Mouse (Mus musculus) c-Kit-positive CD71-positive TER-119-positive erythroid progenitor cells, embryonic 14.5 days (primary cell): ENCODE results near the gene Pard6a.

Experiments
- DNase-seq: peaks from one replicate; pipeline ENCODE4 v3.0.0-alpha.2; 2013; ENCODE audit warnings: low spot score

Gene Pard6a

GRCm38 (mm10) chr8:105700966-105701824 is at the start of gene Pard6a, which contains the start of gene Acd:
Pard6a (plus strand) TSS chr8:105701148.
Acd (minus strand) TSS chr8:105701102.
- DNase-seq: peak; percentile 94

GRCm38 (mm10) chr8:105657641-105658040 is 43.3 kb upstream of the Pard6a start:
- DNase-seq: no peak

- no peak for DNase-seq
Observed at GRCm38 (mm10) chr8:105661167-105661566, 39.8 kb upstream of the Pard6a start.

GRCm38 (mm10) chr8:105677891-105678290 is 23.1 kb upstream of the Pard6a start:
- no peak for DNase-seq

GRCm38 (mm10) chr8:105685325-105685724 is 15.6 kb upstream of the Pard6a start:
- no peak for DNase-seq

GRCm38 (mm10) chr8:105685796-105686308 is 15.1 kb upstream of the Pard6a start, which contains the start of gene Carmil2:
Carmil2 (plus strand) TSS chr8:105686274.
- no peak for DNase-seq

DNA sequence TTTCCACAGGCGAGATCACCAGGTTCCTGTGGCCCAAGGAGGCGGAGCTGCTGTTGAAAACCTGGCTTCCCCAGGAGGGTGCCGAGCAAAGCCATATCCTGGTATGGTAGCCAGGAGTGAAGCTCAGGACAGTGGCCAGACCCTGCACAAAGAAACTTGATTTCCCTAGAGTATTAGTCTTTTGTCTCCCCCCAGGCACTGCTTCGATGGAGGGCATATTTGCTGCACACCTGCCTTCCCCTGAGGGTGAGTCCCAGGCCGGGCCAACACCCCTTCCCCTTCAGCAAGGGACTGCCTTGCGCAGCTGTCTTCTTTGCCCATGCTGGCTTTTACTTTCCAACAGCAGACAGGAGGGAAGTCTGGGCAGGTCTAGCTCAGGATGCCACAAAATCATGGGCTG is 14.4 kb upstream of the Pard6a start:
- DNase-seq: no peak

DNA sequence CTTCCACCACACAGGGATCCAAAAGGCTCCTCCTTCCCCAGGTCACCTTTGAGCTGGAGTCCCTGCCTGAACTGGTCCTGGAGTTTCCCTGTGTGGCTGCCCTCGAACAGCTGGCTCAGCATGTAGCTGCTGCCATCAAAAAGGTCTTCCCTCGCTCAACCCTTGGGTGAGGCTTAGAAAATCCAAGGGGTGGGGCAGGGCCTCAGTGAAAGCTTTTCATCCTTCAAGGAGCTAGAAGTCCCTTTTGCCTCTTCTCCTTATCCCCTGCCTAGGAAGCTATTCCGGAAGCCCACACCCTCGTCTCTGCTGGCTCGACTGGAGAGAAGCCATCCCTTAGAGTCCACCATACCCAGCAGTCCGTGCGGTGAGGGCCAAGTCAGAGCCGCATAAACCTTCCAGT is 13.4 kb upstream of the Pard6a start:
- DNase-seq: no peak

GRCm38 (mm10) chr8:105688242-105688752 is 12.7 kb upstream of the Pard6a start:
- no peak for DNase-seq

- no peak for DNase-seq
Observed at GRCm38 (mm10) chr8:105689256-105689982, 11.5 kb upstream of the Pard6a start.

- no peak for DNase-seq
Observed at GRCm38 (mm10) chr8:105689983-105690360, 11.0 kb upstream of the Pard6a start.

GRCm38 (mm10) chr8:105690978-105691377 is 10.0 kb upstream of the Pard6a start:
- no peak for DNase-seq

GRCm38 (mm10) chr8:105692449-105693182 is 8.3 kb upstream of the Pard6a start:
- DNase-seq: no peak

- peak; percentile 53 for DNase-seq
Observed at GRCm38 (mm10) chr8:105693648-105694047, 7.3 kb upstream of the Pard6a start.

GRCm38 (mm10) chr8:105694051-105694799 is 6.7 kb upstream of the Pard6a start:
- DNase-seq: no peak

GRCm38 (mm10) chr8:105695080-105695780 is 5.7 kb upstream of the Pard6a start:
- DNase-seq: no peak

DNA sequence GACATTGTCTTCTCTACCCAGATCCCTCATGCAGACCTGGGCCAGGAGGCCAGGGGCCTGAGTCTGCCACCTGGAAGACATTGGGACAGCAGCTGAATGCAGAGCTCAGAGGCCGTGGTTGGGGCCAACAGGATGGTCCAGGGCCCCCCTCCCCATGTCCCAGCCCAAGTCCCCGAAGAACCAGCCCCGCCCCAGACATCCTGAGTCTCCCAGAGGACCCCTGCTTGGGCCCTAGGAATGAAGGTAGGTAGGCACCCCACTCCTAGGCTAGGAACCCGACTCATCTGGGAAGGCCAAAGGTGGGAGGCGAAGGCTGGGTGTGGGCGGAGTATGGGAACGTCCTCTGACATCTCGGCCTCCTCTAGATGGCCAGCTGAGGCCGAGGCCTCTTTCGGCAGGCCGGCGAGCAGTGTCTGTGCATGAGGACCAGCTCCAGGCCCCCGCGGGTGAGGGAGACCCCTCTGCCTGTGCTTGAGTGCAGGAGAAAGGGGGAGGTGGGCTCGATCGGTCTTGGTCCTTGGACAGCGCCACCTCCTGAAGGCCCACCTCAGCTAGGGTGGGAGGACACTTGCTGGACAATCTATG is 3.7 kb upstream of the Pard6a start:
- DNase-seq: no peak

DNA sequence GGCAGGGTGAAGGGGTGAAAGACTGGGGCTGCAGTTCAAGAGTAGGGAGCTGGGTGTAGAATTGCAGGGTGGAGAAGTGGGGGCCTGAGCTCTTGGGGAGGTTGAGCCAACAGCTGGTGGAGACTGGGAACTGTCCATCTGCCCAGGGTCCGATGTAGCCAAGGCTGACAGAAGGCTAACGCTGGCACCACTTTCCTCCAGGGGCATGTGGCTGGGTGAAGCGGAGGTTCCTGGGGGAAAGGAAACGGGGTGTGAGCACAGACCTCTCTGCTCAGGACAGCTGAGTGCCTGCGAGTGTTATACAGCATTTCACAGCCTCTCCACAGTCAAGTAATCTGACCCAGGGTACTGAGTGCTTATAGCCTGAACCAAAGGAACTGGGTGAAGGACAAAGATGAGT is 2.2 kb upstream of the Pard6a start:
- DNase-seq: no peak

GRCm38 (mm10) chr8:105699488-105700215 is 1.3 kb upstream of the Pard6a start:
- no peak for DNase-seq

GRCm38 (mm10) chr8:105700566-105700965 is 382 bp upstream of the Pard6a start:
- DNase-seq: no peak
